Mouse (Mus musculus) embryonic fibroblast, embryonic 13.5 days (primary cell): Measurements from ENCODE around the gene Vash2.

ENCODE experiments used
- CTCF ChIP-seq: IDR thresholded peaks from 2 replicates; pipeline ENCODE4 v1.5.1; 2011; ENCODE audit warnings: mild to moderate bottlenecking, control low read depth, low read length, moderate library complexity, borderline replicate concordance; ENCODE audit not compliant: insufficient read depth
- POLR2A ChIP-seq: IDR thresholded peaks from 2 replicates; pipeline ENCODE4 v1.6.1; 2011; ENCODE audit warnings: low read depth, mild to moderate bottlenecking, control low read depth, low read length, moderate library complexity

GRCm38 (mm10) chr1:190953009-190953408 lies 26.1 kb downstream of the Vash2 start:
- no peak for TF ChIP-seq CTCF
- TF ChIP-seq POLR2A = no peak
